Mouse (Mus musculus) stomach, postnatal 0 days (tissue): ENCODE data around the gene Dcun1d3.

Experiments used
- CTCF ChIP-seq: IDR thresholded peaks from 2 replicates; pipeline ENCODE4 v1.5.1; 2016; ENCODE audit warnings: antibody characterized with exemption, low read depth, mild to moderate bottlenecking, moderate library complexity
- EP300 ChIP-seq: optimal IDR thresholded peaks from 2 replicates; pipeline ENCODE3; 2016; ENCODE audit warnings: antibody characterized with exemption

DNA sequence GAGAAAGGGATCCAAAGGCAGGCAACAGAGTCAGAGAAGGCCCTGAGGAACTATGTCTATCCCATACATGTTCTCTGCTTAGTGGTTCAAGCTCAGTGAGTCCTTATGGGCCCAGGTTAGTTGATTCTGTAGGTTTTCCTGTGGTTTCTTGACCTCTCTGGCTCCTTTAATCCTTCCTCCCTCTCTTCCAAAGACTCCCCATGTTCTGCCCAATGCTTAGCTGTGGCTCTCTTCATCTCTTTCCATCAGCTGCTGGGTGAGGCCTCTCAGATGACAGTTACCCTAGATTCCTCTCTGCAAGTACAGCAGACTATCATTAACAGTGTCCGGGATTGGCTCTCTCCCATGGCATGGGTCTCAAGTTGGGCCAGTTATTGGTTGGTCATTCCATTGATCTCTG is 60.7 kb downstream of the Dcun1d3 start:
- TF ChIP-seq CTCF (no peak), EP300 (no peak)
